Mouse (Mus musculus) C2C12 (cell line): Measurements from ENCODE around the gene Qpctl.

Source experiments
- CEBPB ChIP-seq: IDR thresholded peaks from one replicate; pipeline ENCODE4 v1.6.1; 2011; ENCODE audit warnings: low read depth, mild to moderate bottlenecking, control low read depth, moderate library complexity
- CTCF ChIP-seq: IDR thresholded peaks from one replicate; pipeline ENCODE4 v1.5.1; 2011; ENCODE audit not compliant: control insufficient read depth, insufficient read depth, insufficient read length
- MAX ChIP-seq: IDR thresholded peaks from one replicate; pipeline ENCODE4 v1.6.1; 2011; ENCODE audit warnings: mild to moderate bottlenecking, control low read depth
- MYOD1 ChIP-seq: IDR thresholded peaks from one replicate; pipeline ENCODE4 v1.6.1; 2011; ENCODE audit warnings: low read depth; ENCODE audit not compliant: control insufficient read depth, insufficient read length
- USF1 ChIP-seq: IDR thresholded peaks from one replicate; pipeline ENCODE4 v1.6.1; 2011; ENCODE audit warnings: low read depth, mild to moderate bottlenecking, control low read depth, moderate library complexity

DNA sequence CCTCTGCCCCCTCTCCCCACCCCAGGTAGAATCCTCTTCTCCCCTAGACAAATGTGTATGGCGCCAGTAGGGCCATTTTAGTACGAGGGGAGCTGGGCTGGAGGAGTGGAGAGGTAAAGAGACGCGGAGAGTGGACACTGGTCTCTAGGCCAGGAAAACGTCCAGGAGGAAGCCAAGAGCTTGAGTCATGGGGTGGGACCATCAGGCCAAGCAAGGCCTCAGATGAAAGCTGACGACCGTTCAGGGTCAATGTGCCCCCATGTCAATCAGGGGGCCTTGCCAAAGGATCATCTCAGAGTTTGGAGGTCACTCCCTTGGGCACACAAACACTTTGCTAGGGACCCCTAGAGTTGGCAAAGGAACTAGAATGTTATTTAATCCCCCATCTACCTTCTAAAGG is 28.1 kb upstream of the Qpctl start:
- TF ChIP-seq MAX (no peak), CTCF (no peak), MYOD1 (no peak), CEBPB (no peak), USF1 (no peak)
